Mouse (Mus musculus): Measurements from ENCODE around the gene Tmbim1. TPM values are rescaled to one million over a fixed set of nuclear protein-coding genes. Genes with fewer than 3 reads are reported as not detected.
A peak's percentile ranks its signal among the peaks of the same experiment; 100 is the strongest.

Tmbim1 gene
- polyA plus RNA-seq, 1 experiment from 2014 or later: 18.8 TPM

DNA sequence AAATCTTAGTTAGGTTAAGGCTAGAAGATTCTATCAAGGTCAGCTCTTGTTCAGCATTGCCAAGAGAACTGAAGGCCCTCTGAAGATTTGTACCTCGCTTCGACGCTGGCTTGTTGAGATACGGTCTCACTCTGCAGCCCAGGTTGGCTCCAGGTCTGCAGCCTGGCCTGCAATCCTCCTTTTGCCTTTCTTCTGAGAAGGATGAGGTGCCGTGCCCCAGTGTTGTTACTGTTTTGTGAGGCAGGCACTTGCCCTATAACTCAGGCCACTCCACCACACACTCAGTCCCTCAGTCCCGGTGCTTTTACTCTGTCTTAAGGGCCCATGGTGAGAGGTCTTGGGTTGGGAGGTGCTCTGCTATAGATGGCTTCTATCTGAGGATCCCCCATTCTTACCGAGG, 3.2 kb downstream of the Tmbim1 start:
- Histone ChIP-seq H3K36me3 (ENCODE audit: control insufficient read depth, insufficient read depth) (no peaks in the 10 kb centered on the region; the same call in 1 of the 2 replicates), H3K27me3 (ENCODE audit: control insufficient read depth, insufficient read depth, low read depth, low read length) (no peaks in the 10 kb centered on the region), H3K4me2 (ENCODE audit: low read depth, low read length) (no peak overlapping the region), H3K4me3 (ENCODE audit: low read depth, low read length) (no peak overlapping the region), H3K9me3 (replicated peaks; ENCODE audit: control insufficient read depth, low read length) (no peaks in the 10 kb centered on the region), H3K9ac (ENCODE audit: low read depth, low read length) (no peak overlapping the region), H3K4me1 (ENCODE audit: control insufficient read depth, low read depth, low read length) (peaks cover 51% of the 10 kb centered on the region), H3K27ac (ENCODE audit: low read length) (no peak overlapping the region)
- no peak for ATAC-seq (ENCODE audit: low read depth)
- 86% methylated on average over 7 of the region's 7 CpGs for WGBS (ENCODE audit: insufficient replicate concordance)

DNA sequence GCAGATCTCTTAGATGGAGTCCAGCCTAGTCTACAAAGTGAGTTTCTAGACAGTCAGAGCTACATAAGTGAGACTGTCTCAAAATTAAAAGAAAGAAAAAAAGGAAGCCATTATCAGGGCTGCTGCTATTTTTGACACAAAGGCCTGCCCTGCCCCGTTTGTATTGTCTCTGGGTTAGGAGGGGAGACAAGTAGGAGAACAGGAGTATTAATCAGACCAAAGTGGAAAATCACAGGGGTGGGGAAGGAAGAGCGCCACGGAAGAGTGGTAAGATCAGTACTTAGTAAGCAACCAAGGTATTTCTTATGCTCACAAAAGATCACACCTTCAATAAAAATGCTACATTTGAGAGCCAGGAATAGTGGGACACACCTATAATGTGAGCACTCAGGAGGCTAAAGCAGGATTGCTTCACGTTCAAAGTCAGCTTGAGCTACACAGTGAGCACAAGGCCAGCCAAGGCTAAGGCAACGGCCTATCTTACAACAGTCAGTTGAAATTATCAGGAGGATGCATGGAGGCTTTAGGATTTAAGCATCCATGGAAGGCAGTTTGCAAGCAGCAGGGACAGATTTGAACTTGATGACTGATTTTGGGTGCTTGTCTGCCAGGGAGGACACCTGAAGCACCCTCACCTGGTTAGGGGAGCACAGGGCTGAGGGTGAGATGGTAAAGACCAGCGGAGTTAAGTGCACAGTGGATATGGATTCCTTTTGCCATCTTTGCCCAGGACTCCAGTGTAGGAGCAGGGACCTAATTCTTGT, 4.9 kb downstream of the Tmbim1 start:
- Histone ChIP-seq H3K4me1 (ENCODE audit: control insufficient read depth, low read depth, low read length) (peaks cover 67% of the 10 kb centered on the region), H3K9ac (ENCODE audit: low read depth, low read length) (no peak overlapping the region), H3K4me3 (ENCODE audit: low read depth, low read length) (no peak overlapping the region), H3K36me3 (ENCODE audit: control insufficient read depth, insufficient read depth) (no peaks in the 10 kb centered on the region; the same call in 1 of the 2 replicates), H3K27ac (ENCODE audit: low read length) (no peak overlapping the region), H3K27me3 (ENCODE audit: control insufficient read depth, insufficient read depth, low read depth, low read length) (no peaks in the 10 kb centered on the region), H3K9me3 (replicated peaks; ENCODE audit: control insufficient read depth, low read length) (no peaks in the 10 kb centered on the region), H3K4me2 (ENCODE audit: low read depth, low read length) (no peak overlapping the region)
- no peak for ATAC-seq (ENCODE audit: low read depth)
- WGBS (ENCODE audit: insufficient replicate concordance): 57% methylated on average over 6 of the region's 6 CpGs

DNA sequence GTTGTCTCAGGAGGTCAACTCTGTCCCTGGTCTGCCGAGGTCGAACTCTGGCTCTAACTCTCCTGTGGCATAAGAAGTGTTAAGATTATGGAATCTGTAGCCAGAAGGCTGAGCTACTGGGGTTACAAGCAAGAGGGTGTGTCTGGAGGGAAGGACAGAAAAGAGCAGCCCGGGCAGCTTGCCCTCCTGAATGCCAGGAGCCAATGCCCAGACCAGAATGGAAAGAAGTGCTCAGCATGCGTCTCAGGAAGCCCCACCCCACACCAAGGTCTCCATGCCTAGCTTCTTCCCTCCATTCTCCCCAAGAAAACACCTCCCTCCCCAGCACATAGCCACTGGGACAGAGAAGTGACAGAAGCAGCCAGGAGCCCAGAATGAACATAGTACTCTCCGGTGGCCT, 6.4 kb downstream of the Tmbim1 start:
- Histone ChIP-seq H3K4me1 (ENCODE audit: control insufficient read depth, low read depth, low read length) (peaks cover 70% of the 10 kb centered on the region), H3K4me2 (ENCODE audit: low read depth, low read length) (no peak overlapping the region), H3K36me3 (ENCODE audit: control insufficient read depth, insufficient read depth) (no peaks in the 10 kb centered on the region; the same call in 1 of the 2 replicates), H3K9ac (ENCODE audit: low read depth, low read length) (no peak overlapping the region), H3K27ac (ENCODE audit: low read length) (no peak overlapping the region; the same call in 1 of the 2 replicates), H3K4me3 (ENCODE audit: low read depth, low read length) (no peak overlapping the region), H3K27me3 (ENCODE audit: control insufficient read depth, insufficient read depth, low read depth, low read length) (no peaks in the 10 kb centered on the region), H3K9me3 (replicated peaks; ENCODE audit: control insufficient read depth, low read length) (no peaks in the 10 kb centered on the region)
- ATAC-seq (ENCODE audit: low read depth): no peak
- 72% methylated on average over 5 of the region's 5 CpGs for WGBS (ENCODE audit: insufficient replicate concordance)

DNA sequence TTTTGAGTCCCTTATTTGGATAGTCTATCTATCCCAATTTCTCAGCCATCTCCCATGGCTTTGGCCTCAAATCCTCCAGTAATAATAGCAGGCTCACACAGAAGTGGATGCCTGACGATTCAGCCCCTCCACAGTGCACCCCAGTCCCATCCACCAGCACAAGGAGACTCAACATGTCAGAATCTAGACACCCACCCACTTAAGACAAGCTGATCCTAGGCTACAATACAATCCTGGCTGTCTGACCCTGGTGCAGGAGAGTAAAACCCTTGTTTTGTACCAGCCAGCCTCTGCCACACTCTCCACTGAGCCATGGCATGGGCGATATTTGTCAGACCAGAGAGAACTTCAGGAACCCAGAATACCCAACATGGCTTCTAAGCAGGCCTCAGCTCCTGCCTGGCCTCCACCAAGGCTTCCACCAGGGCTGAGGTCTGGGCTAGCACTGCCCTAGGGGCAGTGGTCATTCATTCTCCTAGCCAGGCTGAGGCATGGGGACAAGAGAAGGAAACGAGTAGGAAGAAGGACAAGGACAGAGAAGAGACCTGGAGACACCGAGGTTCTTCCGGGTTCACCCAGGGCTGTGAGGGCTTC, 7.2 kb downstream of the Tmbim1 start:
- Histone ChIP-seq H3K27me3 (ENCODE audit: control insufficient read depth, insufficient read depth, low read depth, low read length) (no peaks in the 10 kb centered on the region), H3K9me3 (replicated peaks; ENCODE audit: control insufficient read depth, low read length) (no peaks in the 10 kb centered on the region), H3K36me3 (ENCODE audit: control insufficient read depth, insufficient read depth) (no peaks in the 10 kb centered on the region; the same call in 1 of the 2 replicates), H3K27ac (ENCODE audit: low read length) (peak overlapping the region; percentile 4; the same call in 1 of the 2 replicates), H3K4me1 (ENCODE audit: control insufficient read depth, low read depth, low read length) (peaks cover 65% of the 10 kb centered on the region), H3K9ac (ENCODE audit: low read depth, low read length) (no peak overlapping the region), H3K4me2 (ENCODE audit: low read depth, low read length) (no peak overlapping the region), H3K4me3 (ENCODE audit: low read depth, low read length) (no peak overlapping the region)
- no peak for ATAC-seq (ENCODE audit: low read depth)
- WGBS (ENCODE audit: insufficient replicate concordance): 81% methylated on average over 5 of the region's 5 CpGs

DNA sequence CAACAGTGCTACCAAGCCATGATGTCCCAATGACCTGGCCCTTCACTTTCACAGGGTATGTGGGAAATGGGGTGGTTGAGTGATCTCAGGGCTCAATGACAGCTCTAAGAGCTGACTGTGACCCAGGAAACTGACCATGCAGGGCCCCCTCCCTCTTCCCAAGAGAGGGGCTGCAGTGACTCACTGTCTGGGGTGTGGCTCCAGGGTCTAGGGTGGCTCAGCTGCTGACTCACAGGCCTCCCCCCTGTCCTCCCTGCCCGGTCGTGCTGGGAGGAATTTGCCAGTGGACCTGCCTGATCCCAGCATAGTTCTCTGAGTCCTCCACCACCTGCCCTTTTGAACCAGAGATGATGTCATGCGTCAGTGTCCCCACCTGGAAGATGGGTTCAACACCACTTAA, 8.2 kb downstream of the Tmbim1 start:
- Histone ChIP-seq H3K4me3 (ENCODE audit: low read depth, low read length) (no peak overlapping the region), H3K9ac (ENCODE audit: low read depth, low read length) (no peak overlapping the region), H3K27me3 (ENCODE audit: control insufficient read depth, insufficient read depth, low read depth, low read length) (no peaks in the 10 kb centered on the region), H3K9me3 (replicated peaks; ENCODE audit: control insufficient read depth, low read length) (no peaks in the 10 kb centered on the region), H3K4me2 (ENCODE audit: low read depth, low read length) (no peak overlapping the region), H3K27ac (ENCODE audit: low read length) (no peak overlapping the region), H3K4me1 (ENCODE audit: control insufficient read depth, low read depth, low read length) (peaks cover 57% of the 10 kb centered on the region), H3K36me3 (ENCODE audit: control insufficient read depth, insufficient read depth) (no peaks in the 10 kb centered on the region; the same call in 1 of the 2 replicates)
- ATAC-seq (ENCODE audit: low read depth): no peak
- WGBS (ENCODE audit: insufficient replicate concordance): 42% methylated on average over 3 of the region's 3 CpGs

DNA sequence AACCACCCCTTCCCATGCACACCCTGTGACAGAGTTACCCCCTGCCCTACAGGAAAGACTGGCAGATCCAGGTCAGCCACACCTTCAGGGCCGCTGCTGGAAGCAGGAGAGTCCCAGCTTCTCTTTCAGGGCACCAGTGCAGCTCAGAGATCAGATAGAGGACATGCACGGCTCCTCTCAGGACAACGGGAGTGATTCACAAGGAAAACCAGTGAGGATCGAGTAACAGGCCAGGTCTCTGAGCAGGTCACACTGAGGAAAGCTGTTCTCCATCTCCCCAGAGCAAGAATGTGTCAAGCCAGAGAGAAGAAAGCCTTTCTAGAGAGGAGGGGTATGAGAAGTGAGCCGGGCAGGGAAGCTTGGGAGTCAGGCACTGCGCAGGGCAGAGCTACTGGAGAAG, 8.9 kb downstream of the Tmbim1 start:
- Histone ChIP-seq H3K4me2 (ENCODE audit: low read depth, low read length) (peak overlapping the region; percentile 81), H3K36me3 (ENCODE audit: control insufficient read depth, insufficient read depth) (peaks cover 4% of the 10 kb centered on the region), H3K4me1 (ENCODE audit: control insufficient read depth, low read depth, low read length) (peaks cover 57% of the 10 kb centered on the region), H3K9me3 (replicated peaks; ENCODE audit: control insufficient read depth, low read length) (no peaks in the 10 kb centered on the region), H3K9ac (ENCODE audit: low read depth, low read length) (peak overlapping the region; percentile 75), H3K4me3 (ENCODE audit: low read depth, low read length) (peak overlapping the region; percentile 64), H3K27me3 (ENCODE audit: control insufficient read depth, insufficient read depth, low read depth, low read length) (no peaks in the 10 kb centered on the region), H3K27ac (ENCODE audit: low read length) (peak overlapping the region; percentile 99)
- ATAC-seq (ENCODE audit: low read depth): no peak
- 60% methylated on average over 6 of the region's 6 CpGs for WGBS (ENCODE audit: insufficient replicate concordance)

DNA sequence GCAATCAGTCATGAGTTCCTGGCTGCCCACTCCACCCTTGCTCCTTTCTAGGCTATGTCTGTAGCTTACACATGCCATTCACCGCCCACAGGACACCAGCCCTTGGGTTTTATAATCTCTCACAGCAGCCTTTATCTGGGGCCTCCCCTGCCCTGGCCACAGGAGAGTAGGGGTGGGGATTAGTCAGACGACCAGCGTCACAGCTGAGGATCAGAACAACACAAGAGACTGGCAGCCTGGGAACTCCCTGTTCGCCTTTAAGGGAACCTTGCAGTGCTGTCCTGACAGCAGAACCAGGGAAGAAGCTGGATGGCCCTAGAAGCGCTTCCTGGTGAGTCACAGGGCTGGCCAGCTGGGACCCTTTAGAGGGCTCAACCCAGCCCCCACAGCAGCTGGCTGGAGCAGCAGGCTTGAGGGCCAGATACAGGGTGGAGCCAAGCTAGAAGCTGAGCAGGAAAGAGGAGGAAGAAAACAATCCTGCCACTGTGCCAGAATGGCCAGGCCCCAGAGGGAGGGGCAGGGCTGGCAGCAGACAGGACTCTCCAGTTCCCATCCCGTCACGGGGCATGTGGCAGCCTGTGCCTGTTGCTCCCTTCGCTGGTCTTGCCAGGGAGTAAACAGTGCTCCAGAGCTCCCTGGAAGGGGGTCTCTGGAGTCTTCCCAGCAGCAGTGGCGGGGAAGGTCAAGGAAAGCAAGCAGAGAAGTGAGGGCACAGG, 9.8 kb downstream of the Tmbim1 start:
- H3K4me3 ChIP-seq (ENCODE audit: low read depth, low read length): peak overlapping the region; percentile 64
- peaks cover 4% of the 10 kb centered on the region for H3K36me3 ChIP-seq (ENCODE audit: control insufficient read depth, insufficient read depth)
- ATAC-seq (ENCODE audit: low read depth): peak; percentile 94
- 21% methylated on average over 9 of the region's 9 CpGs for WGBS (ENCODE audit: insufficient replicate concordance)
- no peaks in the 10 kb centered on the region for H3K9me3 ChIP-seq (replicated peaks; ENCODE audit: control insufficient read depth, low read length)
- peak overlapping the region; percentile 75 for H3K9ac ChIP-seq (ENCODE audit: low read depth, low read length)
- no peaks in the 10 kb centered on the region for H3K27me3 ChIP-seq (ENCODE audit: control insufficient read depth, insufficient read depth, low read depth, low read length)
- peak overlapping the region; percentile 99 for H3K27ac ChIP-seq (ENCODE audit: low read length)
- peak overlapping the region; percentile 81 for H3K4me2 ChIP-seq (ENCODE audit: low read depth, low read length)
- peaks cover 54% of the 10 kb centered on the region for H3K4me1 ChIP-seq (ENCODE audit: control insufficient read depth, low read depth, low read length)

DNA sequence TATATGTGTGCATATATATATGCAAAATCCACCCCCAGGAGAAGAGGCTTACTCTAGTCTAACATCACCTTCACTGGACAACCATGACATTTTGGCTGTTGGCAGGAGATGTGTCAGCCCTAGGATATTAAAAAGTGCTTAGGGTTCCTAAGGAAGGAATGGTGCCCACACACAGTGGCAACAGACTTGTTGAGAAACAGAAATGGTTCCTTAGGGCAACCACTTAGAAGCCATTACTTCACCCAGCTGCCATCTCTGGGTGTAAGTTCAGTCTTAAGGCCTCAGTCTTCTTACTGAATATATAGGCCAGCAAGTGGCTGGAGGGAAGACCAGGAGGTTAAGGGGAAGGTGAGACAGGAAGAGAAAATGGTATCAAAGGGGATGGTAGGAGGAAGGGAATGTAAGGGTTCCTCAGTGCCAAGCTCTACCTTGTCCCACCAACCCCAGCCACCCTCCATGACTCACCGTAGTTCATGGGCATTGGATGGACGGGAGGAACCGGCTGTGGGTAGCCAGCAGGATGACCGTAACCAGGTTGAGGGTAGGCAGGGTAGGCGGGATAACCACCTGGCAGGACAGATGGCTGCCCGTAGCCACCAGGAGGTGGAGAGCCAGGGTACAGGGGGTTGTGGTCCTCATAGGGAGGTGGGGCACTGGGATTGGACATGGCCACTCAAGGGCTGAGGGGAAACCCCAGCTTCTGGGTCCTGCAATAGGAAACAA, 10.5 kb downstream of the Tmbim1 start:
- peaks cover 8% of the 10 kb centered on the region for H3K36me3 ChIP-seq (ENCODE audit: control insufficient read depth, insufficient read depth)
- peaks cover 50% of the 10 kb centered on the region for H3K4me1 ChIP-seq (ENCODE audit: control insufficient read depth, low read depth, low read length)
- WGBS (ENCODE audit: insufficient replicate concordance): 56% methylated on average over 6 of the region's 6 CpGs
- peak overlapping the region; percentile 75 for H3K9ac ChIP-seq (ENCODE audit: low read depth, low read length)
- no peaks in the 10 kb centered on the region for H3K9me3 ChIP-seq (replicated peaks; ENCODE audit: control insufficient read depth, low read length)
- H3K4me3 ChIP-seq (ENCODE audit: low read depth, low read length): peak overlapping the region; percentile 64
- H3K27ac ChIP-seq (ENCODE audit: low read length): peak overlapping the region; percentile 99
- peak overlapping the region; percentile 81 for H3K4me2 ChIP-seq (ENCODE audit: low read depth, low read length)
- ATAC-seq (ENCODE audit: low read depth): peak; percentile 1; the same call in 1 of the 2 replicates
- no peaks in the 10 kb centered on the region for H3K27me3 ChIP-seq (ENCODE audit: control insufficient read depth, insufficient read depth, low read depth, low read length)
